Mouse (Mus musculus) lung, postnatal 14 days (tissue): Measurements from ENCODE around the gene Snn.
A peak's percentile ranks its signal among the peaks of the same experiment; 100 is the strongest.
"Not testable (repeated sequence)": the region's sequence is repeated elsewhere in the genome, so short reads cannot be mapped to it uniquely, and the experiment has no call there.

ENCODE experiments used
- DNase-seq: peaks from one replicate; pipeline ENCODE4 v3.0.0; 2021

Gene Snn

GRCm38 (mm10) chr16:11060645-11061044, at the start of gene Snn:
Gene Snn, plus strand, starts transcription at chr16:11060945.
- no peak for DNase-seq

- DNase-seq: no peak
Observed at GRCm38 (mm10) chr16:11011206-11011605, 49.5 kb upstream of the Snn start.

GRCm38 (mm10) chr16:11011939-11012338, 48.8 kb upstream of the Snn start:
- DNase-seq: no peak

- DNase-seq: peak; percentile 65
Observed at GRCm38 (mm10) chr16:11012571-11013463, 47.9 kb upstream of the Snn start.

GRCm38 (mm10) chr16:11013464-11014147, 47.1 kb upstream of the Snn start:
- DNase-seq: not testable (repeated sequence)

GRCm38 (mm10) chr16:11014407-11014806, 46.3 kb upstream of the Snn start:
- DNase-seq: no peak

- DNase-seq: no peak
Observed at GRCm38 (mm10) chr16:11016353-11016752, 44.4 kb upstream of the Snn start.

- no peak for DNase-seq
Observed at GRCm38 (mm10) chr16:11017807-11018595, 42.7 kb upstream of the Snn start.

GRCm38 (mm10) chr16:11021403-11022112, 39.2 kb upstream of the Snn start:
- no peak for DNase-seq

GRCm38 (mm10) chr16:11022113-11022489, 38.6 kb upstream of the Snn start:
- DNase-seq: no peak

GRCm38 (mm10) chr16:11023618-11024017, 37.1 kb upstream of the Snn start:
- DNase-seq: no peak

- DNase-seq: no peak
Observed at GRCm38 (mm10) chr16:11024841-11025240, 35.9 kb upstream of the Snn start.

- no peak for DNase-seq
Observed at GRCm38 (mm10) chr16:11028206-11028605, 32.5 kb upstream of the Snn start.

- no peak for DNase-seq
Observed at GRCm38 (mm10) chr16:11030844-11031243, 29.9 kb upstream of the Snn start.

- DNase-seq: no peak
Observed at GRCm38 (mm10) chr16:11031320-11031719, 29.4 kb upstream of the Snn start.

- DNase-seq: peak; percentile 93
Observed at GRCm38 (mm10) chr16:11034193-11034803, 26.4 kb upstream of the Snn start.

GRCm38 (mm10) chr16:11035273-11035672, 25.5 kb upstream of the Snn start:
- no peak for DNase-seq

GRCm38 (mm10) chr16:11035790-11036431, 24.8 kb upstream of the Snn start:
- DNase-seq: peak; percentile 87

GRCm38 (mm10) chr16:11040603-11041002, 20.1 kb upstream of the Snn start:
- no peak for DNase-seq

GRCm38 (mm10) chr16:11043239-11043638, 17.5 kb upstream of the Snn start:
- no peak for DNase-seq

- DNase-seq: no peak
Observed at GRCm38 (mm10) chr16:11046437-11046836, 14.3 kb upstream of the Snn start.

GRCm38 (mm10) chr16:11047130-11047529, 13.6 kb upstream of the Snn start:
- DNase-seq: no peak
